Mouse (Mus musculus) small intestine, adult 2 months (tissue): ENCODE data around the gene Trim11.

Experiments
- CTCF ChIP-seq: fragments of 200-500 bp; IDR thresholded peaks from 2 replicates; pipeline ENCODE4 v1.5.1; 2012; ENCODE audit warnings: low read depth, mild to moderate bottlenecking, control low read depth, inconsistent platforms, low read length, moderate library complexity, mixed read lengths; ENCODE audit not compliant: insufficient replicate concordance, insufficient read length; ENCODE audit errors: extremely low read depth
- POLR2A ChIP-seq: fragments of 200-500 bp; IDR thresholded peaks from 2 replicates; pipeline ENCODE4 v1.6.1; 2012; ENCODE audit warnings: low read depth, mild to moderate bottlenecking, control low read depth, inconsistent platforms, low read length, moderate library complexity

GRCm38 (mm10) chr11:58955868-58956257, 22.0 kb upstream of the Trim11 start:
- no peak for TF ChIP-seq CTCF
- no peak for TF ChIP-seq POLR2A
